Mouse (Mus musculus) MEL (cell line): ENCODE measurements around the gene Rab11fip4. TPM values are rescaled to one million over a fixed set of nuclear protein-coding genes. Genes with fewer than 3 reads are reported as not detected.
A peak's percentile ranks its signal among the peaks of the same experiment; 100 is the strongest.

Experiments used
- DNase-seq: peaks from one replicate; pipeline ENCODE4 v3.0.0; 2011; ENCODE audit warnings: low read depth, low spot score
- H3K27ac ChIP-seq: 2 replicates; pipeline ENCODE4 v1.5.1; 2012; ENCODE audit warnings: low read depth, mild to moderate bottlenecking, control low read depth, low read length, moderate library complexity; ENCODE audit not compliant: control insufficient read depth
- H3K27me3 ChIP-seq, 2 experiments: fragments of 150-350 bp in 1 of 2; sonication (generic) in 1 of 2; 2 replicates each; pipeline ENCODE4 v1.6.1; 2012; ENCODE audit warnings: low read length in 2 of 2, mild to moderate bottlenecking in 2 of 2, improper control_type of control experiment in 1 of 2, moderate library complexity in 1 of 2; ENCODE audit not compliant: insufficient read depth in 2 of 2, control insufficient read depth in 1 of 2
- H3K36me3 ChIP-seq, 2 experiments: 2 replicates each; pipeline ENCODE4 v1.6.1; 2012 to 2014; ENCODE audit warnings: low read length in 2 of 2, improper control_type of control experiment in 1 of 2, inconsistent platforms in 1 of 2, mild to moderate bottlenecking in 1 of 2; ENCODE audit not compliant: insufficient read depth in 2 of 2, control insufficient read depth in 1 of 2
- H3K4me1 ChIP-seq, 2 experiments: fragments of 150-350 bp in 1 of 2; sonication (generic) in 1 of 2; 2 replicates each; pipeline ENCODE4 v1.6.1; 2012; ENCODE audit warnings: low read length in 2 of 2, improper control_type of control experiment in 1 of 2, mild to moderate bottlenecking in 1 of 2; ENCODE audit not compliant: insufficient read depth in 2 of 2, control insufficient read depth in 1 of 2
- H3K4me3 ChIP-seq, 2 experiments: fragments of 150-350 bp in 1 of 2; sonication (generic) in 1 of 2; 2 replicates each; pipeline ENCODE4 v1.5.1; 2012; ENCODE audit warnings: low read depth in 2 of 2, low read length in 2 of 2, mild to moderate bottlenecking in 2 of 2, moderate library complexity in 2 of 2, control low read depth in 1 of 2, improper control_type of control experiment in 1 of 2; ENCODE audit not compliant: control insufficient read depth in 1 of 2, insufficient read depth in 1 of 2
- H3K79me2 ChIP-seq: 2 replicates; pipeline ENCODE4 v1.6.1; 2012; ENCODE audit warnings: mild to moderate bottlenecking, low read length, moderate library complexity; ENCODE audit not compliant: control insufficient read depth, poor library complexity, insufficient read depth
- H3K9ac ChIP-seq: 2 replicates; pipeline ENCODE4 v1.6.1; 2012; ENCODE audit warnings: low read depth, mild to moderate bottlenecking, control low read depth, low read length, moderate library complexity; ENCODE audit not compliant: control insufficient read depth, poor library complexity, severe bottlenecking
- H3K9me3 ChIP-seq: fragments of 150-350 bp; sonication (generic); replicated peaks from 2 replicates; pipeline ENCODE4 v1.6.1; 2012; ENCODE audit warnings: mild to moderate bottlenecking, low read length, improper control_type of control experiment, moderate library complexity; ENCODE audit not compliant: insufficient read depth
- CHD1 ChIP-seq: IDR thresholded peaks from 2 replicates; pipeline ENCODE4 v1.6.1; 2012; ENCODE audit warnings: low read depth, mild to moderate bottlenecking, inconsistent platforms, low read length, improper control_type of control experiment
- CTCF ChIP-seq, 3 experiments: IDR thresholded peaks in 2 of 3; conservative IDR thresholded peaks in 1 of 3; 2 replicates each; pipeline ENCODE4 v1.5.1; 2011 to 2012; ENCODE audit warnings: low read length in 3 of 3, low read depth in 2 of 3, mild to moderate bottlenecking in 2 of 3, improper control_type of control experiment in 1 of 3, inconsistent platforms in 1 of 3, mixed read lengths in 1 of 3, moderate library complexity in 1 of 3; ENCODE audit not compliant: control insufficient read depth in 1 of 3, insufficient read depth in 1 of 3, poor library complexity in 1 of 3, severe bottlenecking in 1 of 3
- E2F4 ChIP-seq: IDR thresholded peaks from 2 replicates; pipeline ENCODE4 v1.6.1; 2011; ENCODE audit warnings: low read depth, low read length, improper control_type of control experiment, borderline replicate concordance
- ELF1 ChIP-seq: IDR thresholded peaks from 2 replicates; pipeline ENCODE4 v1.6.1; 2014; ENCODE audit warnings: low read depth, mild to moderate bottlenecking, inconsistent platforms, low read length, improper control_type of control experiment, moderate library complexity
- EP300 ChIP-seq, 2 experiments: IDR thresholded peaks; 2 replicates each; pipeline ENCODE4 v1.6.1; 2011; ENCODE audit warnings: improper control_type of control experiment in 2 of 2, low read length in 2 of 2, low read depth in 1 of 2, mild to moderate bottlenecking in 1 of 2
- GABPA ChIP-seq: IDR thresholded peaks from 2 replicates; pipeline ENCODE4 v1.6.1; 2012; ENCODE audit warnings: low read depth, mild to moderate bottlenecking, inconsistent platforms, low read length, improper control_type of control experiment, moderate library complexity
- GATA1 ChIP-seq: IDR thresholded peaks from 2 replicates; pipeline ENCODE4 v1.6.1; 2011; ENCODE audit warnings: low read depth, low read length, improper control_type of control experiment
- KAT2A ChIP-seq: conservative IDR thresholded peaks from 2 replicates; pipeline ENCODE4 v1.6.1; 2012; ENCODE audit warnings: low read depth, low read length, improper control_type of control experiment, inconsistent platforms
- MAFK ChIP-seq: IDR thresholded peaks from 2 replicates; pipeline ENCODE4 v1.6.1; 2011; ENCODE audit warnings: low read depth, mild to moderate bottlenecking, low read length, improper control_type of control experiment, borderline replicate concordance
- MAX ChIP-seq: IDR thresholded peaks from 2 replicates; pipeline ENCODE4 v1.6.1; 2011; ENCODE audit warnings: low read length, improper control_type of control experiment
- MAZ ChIP-seq: IDR thresholded peaks from 2 replicates; pipeline ENCODE4 v1.6.1; 2012; ENCODE audit warnings: low read depth, mild to moderate bottlenecking, inconsistent platforms, low read length, improper control_type of control experiment
- MEF2A ChIP-seq: IDR thresholded peaks from 2 replicates; pipeline ENCODE4 v1.6.1; 2014; ENCODE audit warnings: low read depth, mild to moderate bottlenecking, inconsistent platforms, low read length, improper control_type of control experiment; ENCODE audit not compliant: poor library complexity, insufficient replicate concordance, severe bottlenecking; ENCODE audit errors: extremely low read depth
- MYB ChIP-seq: IDR thresholded peaks from 2 replicates; pipeline ENCODE4 v1.6.1; 2011; ENCODE audit warnings: mild to moderate bottlenecking, low read depth, low read length, improper control_type of control experiment
- MYC ChIP-seq: IDR thresholded peaks from 2 replicates; pipeline ENCODE4 v1.6.1; 2011; ENCODE audit warnings: low read depth, mild to moderate bottlenecking, low read length, improper control_type of control experiment, moderate library complexity
- NRF1 ChIP-seq: IDR thresholded peaks from 2 replicates; pipeline ENCODE4 v1.6.1; 2014; ENCODE audit warnings: low read depth, mild to moderate bottlenecking, inconsistent platforms, low read length, improper control_type of control experiment, moderate library complexity; ENCODE audit not compliant: poor library complexity, insufficient read depth, severe bottlenecking
- RAD21 ChIP-seq: IDR thresholded peaks from 2 replicates; pipeline ENCODE4 v1.6.1; 2011; ENCODE audit warnings: mild to moderate bottlenecking, low read depth, low read length, improper control_type of control experiment
- SIN3A ChIP-seq: IDR thresholded peaks from 2 replicates; pipeline ENCODE4 v1.6.1; 2012; ENCODE audit warnings: low read length, improper control_type of control experiment, inconsistent platforms
- SMC3 ChIP-seq: IDR thresholded peaks from 2 replicates; pipeline ENCODE4 v1.6.1; 2011; ENCODE audit warnings: low read depth, low read length, improper control_type of control experiment
- TAL1 ChIP-seq: IDR thresholded peaks from 2 replicates; pipeline ENCODE4 v1.6.1; 2012; ENCODE audit warnings: mild to moderate bottlenecking, inconsistent platforms, low read length, moderate library complexity, mixed read lengths
- TBP ChIP-seq: IDR thresholded peaks from 2 replicates; pipeline ENCODE4 v1.8.0; 2011; ENCODE audit warnings: low read depth, low read length, improper control_type of control experiment
- TCF12 ChIP-seq: IDR thresholded peaks from 2 replicates; pipeline ENCODE4 v1.6.1; 2014; ENCODE audit warnings: low read depth, mild to moderate bottlenecking, inconsistent platforms, low read length, improper control_type of control experiment, moderate library complexity
- ZC3H11A ChIP-seq: IDR thresholded peaks from 2 replicates; pipeline ENCODE4 v1.6.1; 2012; ENCODE audit warnings: low read depth, mild to moderate bottlenecking, inconsistent platforms, low read length, improper control_type of control experiment
- ZMIZ1 ChIP-seq: IDR thresholded peaks from 2 replicates; pipeline ENCODE4 v1.6.1; 2012; ENCODE audit warnings: low read depth, mild to moderate bottlenecking, inconsistent platforms, low read length, improper control_type of control experiment, moderate library complexity
- polyA plus RNA-seq, 2 experiments: library from polyadenylated mRNA; stranded (reverse) in 1 of 2; unstranded in 1 of 2; fragments of >175 nt in 1 of 2; fragments of >200 nt in 1 of 2; gene quantifications; 2 replicates each; pipeline versions ENCODE4 v1.2.1 to v1.2.4; 2012; ENCODE audit warnings: low replicate concordance in 2 of 2, low read depth in 1 of 2; ENCODE audit not compliant: insufficient read length in 2 of 2, insufficient read depth in 1 of 2, missing spikeins in 1 of 2
- total RNA-seq: library from RNA; depleted of rRNA; stranded (reverse); fragments of 300-350 nt; gene quantifications from 2 replicates; pipeline ENCODE4 v1.2.3, GENCODE M21; 2012

The Rab11fip4 gene
- total and polyA plus RNA-seq, 3 experiments = under 0.01 to 0.03 TPM; not detected in 1

GRCm38 (mm10) chr11:79669947-79670346 is 78.9 kb downstream of the Rab11fip4 start:
- Histone ChIP-seq H3K4me3 (no peak overlapping the region), H3K79me2 (no peaks in the 10 kb centered on the region), H3K9ac (no peak overlapping the region), H3K4me1 (no peaks in the 10 kb centered on the region), H3K27ac (no peak overlapping the region), H3K36me3 (no peaks in the 10 kb centered on the region), H3K9me3 (no peaks in the 10 kb centered on the region), H3K27me3 (no peaks in the 10 kb centered on the region; a peak in 1 of 4 replicates)
- no peak for TF ChIP-seq MEF2A
- TF ChIP-seq CHD1 = no peak
- TF ChIP-seq MYB = no peak
- TF ChIP-seq KAT2A = no peak
- TF ChIP-seq GABPA = no peak
- no peak for TF ChIP-seq ZC3H11A
- TF ChIP-seq MAX = no peak
- TF ChIP-seq ELF1 = no peak
- TF ChIP-seq MAZ = no peak
- TF ChIP-seq E2F4 = no peak
- no peak for DNase-seq

GRCm38 (mm10) chr11:79670411-79670945 is 79.5 kb downstream of the Rab11fip4 start:
- TF ChIP-seq EP300 (IDR thresholded peaks at IDR 0.05; ENCODE audit: low read depth in 1 of 2, low read length in 2 of 2) = no peak
- Histone ChIP-seq H3K27me3 (no peaks in the 10 kb centered on the region; a peak in 1 of 4 replicates), H3K79me2 (no peaks in the 10 kb centered on the region), H3K36me3 (no peaks in the 10 kb centered on the region), H3K9me3 (no peaks in the 10 kb centered on the region), H3K27ac (no peak overlapping the region), H3K4me3 (no peak overlapping the region), H3K9ac (no peak overlapping the region), H3K4me1 (no peaks in the 10 kb centered on the region)
- no peak for DNase-seq

- no peak overlapping the region for H3K4me3 ChIP-seq
- no peaks in the 10 kb centered on the region for H3K36me3 ChIP-seq
- H3K27ac ChIP-seq = no peak overlapping the region
- H3K9me3 ChIP-seq = no peaks in the 10 kb centered on the region
- no peaks in the 10 kb centered on the region; a peak in 1 of 4 replicates for H3K27me3 ChIP-seq
- no peaks in the 10 kb centered on the region for H3K4me1 ChIP-seq
- no peak overlapping the region for H3K9ac ChIP-seq
- no peak for TF ChIP-seq TAL1
- no peak for TF ChIP-seq EP300 (IDR thresholded peaks at IDR 0.05; ENCODE audit: low read depth in 1 of 2, low read length in 2 of 2)
- no peak for TF ChIP-seq MYC
- peak; percentile 68 for TF ChIP-seq RAD21
- TF ChIP-seq MAFK = peak; percentile 39; the same call in 1 of the 2 replicates
- no peak for TF ChIP-seq SIN3A
- TF ChIP-seq ZMIZ1 = no peak
- peak; percentile 73 to 92 (median 91) for TF ChIP-seq CTCF (IDR thresholded peaks at IDR 0.05 in 2 of 3, conservative IDR thresholded peaks at IDR 0.05 in 1 of 3; ENCODE audit: control insufficient read depth in 1 of 3, insufficient read depth in 1 of 3, low read depth in 2 of 3, low read length in 3 of 3, poor library complexity in 1 of 3, severe bottlenecking in 1 of 3)
- no peak for TF ChIP-seq TBP
- TF ChIP-seq GATA1 = no peak
- 0 out of 2 replicates have a peak, but pooled peaks have one; percentile 13 for TF ChIP-seq NRF1
- no peak for TF ChIP-seq MAZ
- TF ChIP-seq ZC3H11A = peak; percentile 76
- peak; percentile 99 for TF ChIP-seq SMC3
- TF ChIP-seq TCF12 = no peak
- peak; percentile 74 for DNase-seq
- H3K79me2 ChIP-seq = no peaks in the 10 kb centered on the region
These were observed 80.8 kb downstream of the Rab11fip4 start for GRCm38 (mm10) chr11:79671668-79672281.
